Mouse (Mus musculus) embryonic facial prominence, embryonic 10.5 days (tissue): ENCODE measurements around the gene Mrps30. TPM values are rescaled to one million over a fixed set of nuclear protein-coding genes. Genes with fewer than 3 reads are reported as not detected.
A peak's percentile ranks its signal among the peaks of the same experiment; 100 is the strongest.
"Not testable (repeated sequence)": the region's sequence is repeated elsewhere in the genome, so short reads cannot be mapped to it uniquely, and the experiment has no call there.

Experiments
- DNase-seq: peaks from one replicate; pipeline ENCODE4 v3.0.0-alpha.2; 2017; ENCODE audit warnings: low spot score
- H3K27ac ChIP-seq: fragments of 300-500 bp; sonication (generic); replicated peaks from 2 replicates; pipeline ENCODE4 v1.5.1; 2016; ENCODE audit warnings: mild to moderate bottlenecking
- H3K27me3 ChIP-seq: fragments of 300-500 bp; sonication (generic); replicated peaks from 2 replicates; pipeline ENCODE4 v1.6.1; 2016; ENCODE audit warnings: low read depth, mild to moderate bottlenecking; ENCODE audit not compliant: poor library complexity, severe bottlenecking
- H3K36me3 ChIP-seq: fragments of 300-500 bp; sonication (generic); replicated peaks from 2 replicates; pipeline ENCODE4 v1.6.1; 2016; ENCODE audit warnings: mild to moderate bottlenecking, moderate library complexity
- H3K4me1 ChIP-seq: fragments of 300-500 bp; sonication (generic); 2 replicates; pipeline ENCODE4 v1.6.1; 2016
- H3K4me3 ChIP-seq: fragments of 300-500 bp; sonication (generic); 2 replicates; pipeline ENCODE4 v1.5.1; 2016; ENCODE audit warnings: mild to moderate bottlenecking, moderate library complexity
- H3K9me3 ChIP-seq: fragments of 300-500 bp; sonication (generic); 2 replicates; pipeline ENCODE4 v1.6.1; 2016; ENCODE audit warnings: mild to moderate bottlenecking
- WGBS: fragments of 180-500 bp; shearing (Covaris S2); methylation state at CpG from one replicate; pipeline ENCODE4 v1.1.7; 2016; 5-methylcytosine and 5-hydroxymethylcytosine counted together
- polyA plus RNA-seq: library from polyadenylated mRNA; unstranded; fragments of >200 nt; fragmentation: Nextera tagmentation; extraction: Ambion mirVana; gene quantifications from 2 replicates; pipeline ENCODE4 v1.2.1, GENCODE M21; 2016

Mrps30 gene
- polyA plus RNA-seq, result 43.7 and 44.8 TPM in 2 replicates

DNA sequence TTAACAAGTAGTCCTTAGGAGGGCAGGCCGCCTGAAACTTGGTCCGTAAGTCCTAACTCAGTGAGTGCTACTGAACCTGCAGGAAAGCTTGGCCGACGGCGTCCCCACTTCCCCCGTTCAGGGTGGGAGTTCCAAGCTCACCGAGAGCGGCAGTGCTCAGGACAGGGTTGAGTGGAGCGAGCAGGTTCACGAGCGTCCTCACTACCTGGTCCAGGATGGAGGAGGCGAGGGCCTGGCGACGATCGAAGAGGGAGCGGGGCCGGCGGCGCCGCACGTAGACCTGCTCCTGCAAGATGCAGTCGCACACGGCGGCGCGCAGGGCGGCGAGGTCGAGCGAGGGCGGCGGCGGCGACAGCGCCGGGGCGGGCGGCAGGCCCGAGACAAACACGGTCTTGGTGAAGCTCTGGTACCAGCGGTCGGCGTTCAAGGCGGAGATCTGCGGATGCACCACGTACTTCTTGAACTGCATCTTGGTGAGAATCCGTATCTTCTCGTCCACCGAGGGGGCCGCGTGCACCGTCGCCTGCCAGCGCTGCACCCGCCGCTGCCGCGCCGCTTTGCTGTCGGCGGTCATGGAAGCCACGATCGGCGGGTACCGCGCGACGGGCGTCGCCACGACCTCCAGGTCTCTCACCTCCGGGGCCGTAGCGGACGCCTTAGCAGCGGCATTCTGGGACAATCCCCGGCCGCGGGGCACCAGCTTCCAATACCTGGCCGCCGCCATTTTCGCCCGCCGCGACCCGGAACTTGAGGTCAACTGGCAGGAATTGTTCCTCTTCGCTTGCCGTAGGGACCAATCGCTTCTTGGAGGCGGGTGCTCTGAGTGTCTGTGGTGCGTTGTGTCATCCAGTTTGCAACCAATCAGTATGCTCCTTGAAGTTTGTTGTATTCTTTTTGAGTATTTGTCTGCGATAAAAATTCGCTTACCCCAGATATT lies at the start of gene Mrps30, which contains the start of gene B430218F22Rik:
TSS of gene Mrps30 (minus strand) at position 742 of the 937 bp plus-strand sequence.
TSS of gene B430218F22Rik (plus strand) at position 120 of the 937 bp plus-strand sequence.
- Histone ChIP-seq H3K4me3 (peak within 1 kb of the TSS; percentile 91), H3K27ac (peak within 1 kb of the TSS; percentile 96), H3K9me3 (no peaks in the 10 kb centered on the region), H3K4me1 (peaks cover 11% of the 10 kb centered on the region), H3K27me3 (no peaks in the 10 kb centered on the region), H3K36me3 (peaks cover 33% of the 10 kb centered on the region)
- under 1% methylated on average over 93 of the region's 93 CpGs for WGBS
- peak; percentile 95 for DNase-seq

DNA sequence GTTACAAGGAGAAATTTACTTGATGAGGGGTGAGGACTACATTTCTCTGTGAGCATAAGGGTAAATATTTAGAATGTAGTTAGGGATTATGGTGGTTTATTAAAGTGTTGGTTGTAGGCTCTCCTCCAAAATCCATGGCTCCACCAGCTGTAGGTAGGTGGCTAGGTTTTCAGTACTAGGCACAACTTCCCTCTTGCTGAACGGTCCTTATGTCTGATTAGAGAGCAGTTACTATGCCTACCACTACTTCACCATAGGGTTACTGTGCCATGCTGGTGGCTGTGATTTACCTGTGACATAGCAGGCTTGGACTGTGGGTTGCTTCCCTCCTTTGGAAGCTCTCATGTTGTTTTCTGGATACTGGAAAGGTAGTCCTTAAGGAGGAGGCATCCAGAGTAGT lies 33.8 kb upstream of the Mrps30 start:
- H3K9me3 ChIP-seq, result no peaks in the 10 kb centered on the region
- DNase-seq, result no peak
- no peak overlapping the region for H3K4me3 ChIP-seq
- H3K4me1 ChIP-seq, result no peaks in the 10 kb centered on the region
- H3K27ac ChIP-seq, result no peak overlapping the region
- H3K27me3 ChIP-seq, result no peaks in the 10 kb centered on the region
- 93% methylated on average over 1 of the region's 1 CpGs for WGBS
- H3K36me3 ChIP-seq, result no peaks in the 10 kb centered on the region

DNA sequence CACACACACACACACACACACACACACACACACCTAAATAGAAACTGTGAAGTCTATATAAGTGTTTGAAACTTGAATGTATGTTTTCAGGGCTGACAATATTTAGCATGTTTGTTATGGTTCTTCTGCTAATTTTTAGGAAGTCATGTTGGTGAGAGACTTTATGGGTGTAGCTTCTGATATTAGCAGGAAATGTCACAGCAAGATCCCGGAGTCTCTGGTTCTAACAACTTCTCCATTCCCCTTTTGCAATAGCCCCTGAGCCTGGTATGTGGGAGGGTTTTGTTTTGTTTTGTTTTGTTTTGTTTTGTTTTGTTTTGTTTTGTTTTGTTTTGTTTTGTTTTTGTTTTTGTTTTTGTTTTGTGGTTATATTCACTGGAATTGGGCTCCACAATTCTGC lies 33.4 kb upstream of the Mrps30 start:
- H3K4me3 ChIP-seq, result no peak overlapping the region
- no peaks in the 10 kb centered on the region for H3K27me3 ChIP-seq
- no peaks in the 10 kb centered on the region for H3K9me3 ChIP-seq
- no peaks in the 10 kb centered on the region for H3K36me3 ChIP-seq
- DNase-seq, result no peak
- no peak overlapping the region for H3K27ac ChIP-seq
- WGBS, result 89% methylated on average over 1 of the region's 1 CpGs
- H3K4me1 ChIP-seq, result no peaks in the 10 kb centered on the region

DNA sequence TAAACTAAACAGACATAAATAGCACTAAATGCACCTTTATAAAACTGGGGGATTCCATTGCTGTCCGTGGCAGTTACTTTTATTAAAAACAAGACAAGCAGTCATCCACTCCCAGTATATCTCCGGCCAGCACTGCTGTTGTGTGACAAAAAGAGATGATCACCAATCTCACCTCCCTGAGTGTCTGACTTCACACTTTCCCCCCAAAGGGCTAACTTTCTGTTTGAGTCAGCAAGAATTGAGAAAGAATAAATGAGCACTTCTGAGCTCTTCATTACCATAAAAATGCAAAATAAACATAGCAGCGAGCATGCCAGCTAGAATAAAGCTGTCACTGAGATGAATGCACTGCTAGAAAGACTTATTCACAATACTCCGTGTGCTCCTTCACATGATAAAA lies 31.1 kb upstream of the Mrps30 start:
- 74% methylated on average over 4 of the region's 4 CpGs for WGBS
- Histone ChIP-seq H3K4me1 (no peaks in the 10 kb centered on the region), H3K4me3 (no peak overlapping the region), H3K27ac (no peak overlapping the region), H3K9me3 (no peaks in the 10 kb centered on the region), H3K36me3 (no peaks in the 10 kb centered on the region), H3K27me3 (no peaks in the 10 kb centered on the region)
- no peak for DNase-seq

GRCm38 (mm10) chr13:118411297-118411992 lies 24.4 kb upstream of the Mrps30 start:
- H3K27ac ChIP-seq, result no peak overlapping the region
- 84% methylated on average over 6 of the region's 6 CpGs for WGBS
- no peaks in the 10 kb centered on the region for H3K36me3 ChIP-seq
- H3K27me3 ChIP-seq, result no peaks in the 10 kb centered on the region
- no peak overlapping the region for H3K4me3 ChIP-seq
- no peaks in the 10 kb centered on the region for H3K9me3 ChIP-seq
- no peak for DNase-seq
- peaks cover 9% of the 10 kb centered on the region for H3K4me1 ChIP-seq

- H3K27ac ChIP-seq, result no peak overlapping the region
- no peaks in the 10 kb centered on the region for H3K27me3 ChIP-seq
- H3K9me3 ChIP-seq, result no peaks in the 10 kb centered on the region
- no peaks in the 10 kb centered on the region for H3K36me3 ChIP-seq
- no peak overlapping the region for H3K4me3 ChIP-seq
- peaks cover 4% of the 10 kb centered on the region; the same call in 1 of the 2 replicates for H3K4me1 ChIP-seq
- no peak for DNase-seq
Measured at GRCm38 (mm10) chr13:118403544-118403943, 16.5 kb upstream of the Mrps30 start.

GRCm38 (mm10) chr13:118400340-118400739 lies 13.3 kb upstream of the Mrps30 start:
- WGBS, result 49% methylated on average over 6 of the region's 6 CpGs
- no peak for DNase-seq
- Histone ChIP-seq H3K36me3 (no peaks in the 10 kb centered on the region), H3K4me1 (peaks cover 4% of the 10 kb centered on the region; the same call in 1 of the 2 replicates), H3K4me3 (no peak overlapping the region), H3K27me3 (no peaks in the 10 kb centered on the region), H3K9me3 (no peaks in the 10 kb centered on the region), H3K27ac (no peak overlapping the region)

DNA sequence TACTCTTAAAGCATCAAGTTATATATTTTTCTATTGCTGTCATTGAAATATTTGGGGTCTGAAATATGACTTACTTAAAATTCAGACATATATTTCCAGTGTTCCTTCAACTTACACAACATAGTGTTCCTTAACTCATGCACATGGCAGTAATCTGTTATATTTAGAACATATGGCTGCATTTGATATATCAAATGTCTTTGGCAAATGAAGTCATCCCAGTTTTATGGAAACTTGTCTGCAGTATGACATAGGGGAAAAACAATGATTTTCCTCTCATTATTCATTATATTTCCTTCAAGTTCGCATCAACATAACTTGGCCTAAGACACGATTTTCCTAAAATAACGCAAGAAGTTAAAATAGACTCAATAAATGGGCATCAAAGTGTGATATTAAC lies 8.8 kb upstream of the Mrps30 start:
- peaks cover 4% of the 10 kb centered on the region; the same call in 1 of the 2 replicates for H3K4me1 ChIP-seq
- no peak overlapping the region for H3K27ac ChIP-seq
- H3K9me3 ChIP-seq, result no peaks in the 10 kb centered on the region
- no peak overlapping the region for H3K4me3 ChIP-seq
- H3K27me3 ChIP-seq, result no peaks in the 10 kb centered on the region
- 94% methylated on average over 3 of the region's 3 CpGs for WGBS
- H3K36me3 ChIP-seq, result no peaks in the 10 kb centered on the region
- DNase-seq, result no peak

DNA sequence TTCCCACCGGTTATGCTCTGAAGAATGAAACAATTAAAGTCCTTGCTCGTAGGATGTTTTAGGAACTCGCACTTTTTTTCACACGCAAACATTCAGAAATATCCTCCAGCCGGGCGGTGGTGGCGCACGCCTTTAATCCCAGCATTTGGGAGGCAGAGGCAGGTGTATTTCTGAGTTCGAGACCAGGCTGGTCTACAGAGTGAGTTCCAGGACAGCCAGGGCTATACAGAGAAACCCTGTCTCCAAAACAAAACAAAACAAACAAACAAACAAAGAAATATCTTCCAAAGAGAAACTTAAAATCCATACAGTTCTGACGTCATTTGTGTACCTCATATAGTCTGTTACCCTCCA lies 373 bp upstream of the Mrps30 start:
- Histone ChIP-seq H3K4me1 (peaks cover 11% of the 10 kb centered on the region), H3K4me3 (peak overlapping the region; percentile 91), H3K27ac (peak overlapping the region; percentile 96), H3K36me3 (peaks cover 28% of the 10 kb centered on the region)
- not testable (repeated sequence) for H3K9me3 ChIP-seq, DNase-seq, H3K27me3 ChIP-seq
- 12% methylated on average over 10 of the region's 10 CpGs for WGBS

DNA sequence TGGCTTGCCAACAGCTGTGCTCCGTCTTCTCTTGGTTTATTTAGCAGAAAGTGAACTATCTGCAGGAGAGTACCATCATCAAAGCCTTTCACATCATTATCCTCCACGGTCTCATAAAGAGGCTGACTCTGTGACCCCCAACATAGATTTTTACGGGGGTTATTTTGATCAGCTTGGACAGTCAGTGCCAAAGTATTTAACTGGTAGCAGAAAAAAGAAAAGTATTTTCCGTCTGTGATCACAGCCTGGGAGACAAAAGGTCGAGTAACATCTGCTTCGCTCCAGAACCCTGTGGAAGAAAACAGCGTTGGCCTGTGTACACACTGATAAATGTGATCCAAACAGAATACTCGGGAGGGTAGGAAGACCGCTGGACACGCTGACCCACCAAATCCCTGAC lies 6.7 kb downstream of the Mrps30 start:
- Histone ChIP-seq H3K4me3 (no peak overlapping the region), H3K36me3 (peaks cover 79% of the 10 kb centered on the region), H3K27ac (no peak overlapping the region), H3K27me3 (no peaks in the 10 kb centered on the region), H3K4me1 (peaks cover 3% of the 10 kb centered on the region), H3K9me3 (no peaks in the 10 kb centered on the region)
- 80% methylated on average over 10 of the region's 10 CpGs for WGBS
- DNase-seq, result no peak

DNA sequence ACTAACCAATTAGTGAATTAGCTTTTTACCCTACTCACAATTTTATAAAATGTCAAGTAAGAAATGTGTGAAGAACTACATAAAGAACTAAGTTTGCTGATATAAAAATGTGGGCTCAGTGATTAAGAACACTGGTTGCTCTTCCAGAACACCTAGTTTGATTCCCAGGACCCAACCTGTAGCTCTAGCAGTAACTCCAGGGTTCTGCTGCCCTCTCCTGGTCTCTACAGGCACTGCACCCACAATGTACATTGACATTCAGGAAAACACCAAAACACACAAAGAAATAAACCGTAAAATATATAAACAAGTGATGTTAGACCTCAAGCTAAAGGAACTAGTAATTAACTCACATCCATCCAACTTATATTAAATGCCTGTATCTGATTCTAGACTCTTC lies 7.9 kb downstream of the Mrps30 start:
- 59% methylated on average over 1 of the region's 1 CpGs for WGBS
- Histone ChIP-seq H3K36me3 (peaks cover 68% of the 10 kb centered on the region), H3K4me1 (no peaks in the 10 kb centered on the region), H3K4me3 (no peak overlapping the region), H3K27ac (no peak overlapping the region), H3K9me3 (no peaks in the 10 kb centered on the region), H3K27me3 (no peaks in the 10 kb centered on the region)
- peak; percentile 59 for DNase-seq

- Histone ChIP-seq H3K27me3 (no peaks in the 10 kb centered on the region), H3K4me3 (no peak overlapping the region), H3K36me3 (peaks cover 12% of the 10 kb centered on the region), H3K27ac (no peak overlapping the region), H3K4me1 (no peaks in the 10 kb centered on the region), H3K9me3 (no peaks in the 10 kb centered on the region)
- DNase-seq, result no peak
- 89% methylated on average over 4 of the region's 4 CpGs for WGBS
Measured at GRCm38 (mm10) chr13:118372871-118373270, 14.2 kb downstream of the Mrps30 start.

- peaks cover 8% of the 10 kb centered on the region; the same call in 1 of the 2 replicates for H3K4me1 ChIP-seq
- WGBS, result 80% methylated on average over 1 of the region's 1 CpGs
- DNase-seq, result no peak
- no peak overlapping the region for H3K27ac ChIP-seq
- no peaks in the 10 kb centered on the region for H3K36me3 ChIP-seq
- H3K9me3 ChIP-seq, result no peaks in the 10 kb centered on the region
- H3K4me3 ChIP-seq, result no peak overlapping the region
- H3K27me3 ChIP-seq, result no peaks in the 10 kb centered on the region
Measured at GRCm38 (mm10) chr13:118365774-118366173, 21.3 kb downstream of the Mrps30 start.
